Mouse (Mus musculus): ENCODE data around the gene Cd3eap. TPM values are rescaled to one million over a fixed set of nuclear protein-coding genes. Genes with fewer than 3 reads are reported as not detected.

Cd3eap gene
- total and polyA plus RNA-seq, 3 experiments: 14.4 to 36.9 (median 22.6) TPM

DNA sequence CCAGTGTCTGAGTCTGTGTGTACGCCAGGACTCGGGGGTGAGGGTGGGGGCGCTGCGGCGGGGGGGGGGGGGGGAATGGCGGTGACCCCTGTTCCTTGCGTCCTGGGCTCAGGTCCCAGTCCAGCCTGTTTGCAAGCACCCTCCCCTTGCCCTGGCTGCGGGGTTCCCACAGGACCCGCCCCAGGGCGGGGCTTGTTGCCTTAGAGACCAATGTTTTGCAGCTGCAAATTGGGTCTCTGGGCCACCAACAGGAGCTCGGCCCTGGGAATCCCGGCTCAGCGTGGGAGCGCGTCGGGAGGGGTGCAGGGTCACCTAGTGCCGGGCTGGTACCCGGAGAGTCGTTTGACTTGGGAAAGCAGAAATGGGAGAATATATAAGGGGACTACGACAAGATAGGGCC is 32.9 kb downstream of the Cd3eap start:
- Histone ChIP-seq H3K27ac (ENCODE audit: insufficient read depth, low read depth) (no peak overlapping the region), H3K79me2 (replicated peaks; ENCODE audit: control insufficient read depth, extremely low read depth, insufficient read depth, poor library complexity, severe bottlenecking) (no peaks in the 10 kb centered on the region), H3K27me3 (replicated peaks) (peaks cover 73% of the 10 kb centered on the region), H3K4me3 (replicated peaks in 1 of 3; ENCODE audit: low read depth in 2 of 3, low read length in 2 of 3, poor library complexity in 1 of 3) (no peak overlapping the region), H3K36me3 (replicated peaks in 1 of 2; ENCODE audit: control insufficient read depth in 1 of 2, insufficient read depth in 1 of 2, low read length in 1 of 2) (no peaks in the 10 kb centered on the region), H3K9ac (ENCODE audit: insufficient read depth, low read depth) (no peak overlapping the region), H3K4me1 (ENCODE audit: control insufficient read depth in 1 of 2, insufficient read depth in 2 of 2) (peaks cover 15 to 43% of the 10 kb centered on the region in 2 experiments), H3K4me2 (ENCODE audit: insufficient read depth, low read depth, poor library complexity, severe bottlenecking) (peak overlapping the region; percentile 67), H3K9me3 (replicated peaks; ENCODE audit: low read length) (peaks cover 22% of the 10 kb centered on the region)
- dilution Hi-C loops (cut with MboI; ENCODE audit: extremely low pct_ligation_motif_present, extremely low pct_unique_long_range_greater_than_20kb, low sequenced_read_pairs): no loop called here
- TF ChIP-seq JUND (conservative IDR thresholded peaks at IDR 0.05; ENCODE audit: low read depth, low read length) (no peak), POLR2A (IDR thresholded peaks at IDR 0.05; ENCODE audit: low read depth, low read length) (no peak)
- in situ Hi-C loops (cut with MboI; ENCODE audit: low pct_ligation_motif_present, low pct_unique_long_range_greater_than_20kb, low sequenced_read_pairs): no loop called here
- peak; percentile 77 for DNase-seq (ENCODE audit: extremely low read depth)

GRCm38 (mm10) chr7:19325262-19326199 is 33.8 kb downstream of the Cd3eap start:
- H3K36me3 ChIP-seq (replicated peaks in 1 of 2; ENCODE audit: control insufficient read depth in 1 of 2, insufficient read depth in 1 of 2, low read length in 1 of 2): no peaks in the 10 kb centered on the region
- peak overlapping the region; percentile 67 for H3K4me2 ChIP-seq (ENCODE audit: insufficient read depth, low read depth, poor library complexity, severe bottlenecking)
- peaks cover 25% of the 10 kb centered on the region for H3K9me3 ChIP-seq (replicated peaks; ENCODE audit: low read length)
- peak; percentile 90 for DNase-seq (ENCODE audit: extremely low read depth)
- in situ Hi-C loops (cut with MboI; ENCODE audit: low pct_ligation_motif_present, low pct_unique_long_range_greater_than_20kb, low sequenced_read_pairs): no loop called here
- no peak overlapping the region for H3K27ac ChIP-seq (ENCODE audit: insufficient read depth, low read depth)
- no peak overlapping the region for H3K9ac ChIP-seq (ENCODE audit: insufficient read depth, low read depth)
- H3K79me2 ChIP-seq (replicated peaks; ENCODE audit: control insufficient read depth, extremely low read depth, insufficient read depth, poor library complexity, severe bottlenecking): no peaks in the 10 kb centered on the region
- dilution Hi-C loops (cut with MboI; ENCODE audit: extremely low pct_ligation_motif_present, extremely low pct_unique_long_range_greater_than_20kb, low sequenced_read_pairs): no loop called here
- H3K27me3 ChIP-seq (replicated peaks): peaks cover 80% of the 10 kb centered on the region
- no peak overlapping the region for H3K4me3 ChIP-seq (replicated peaks in 1 of 3; ENCODE audit: low read depth in 2 of 3, low read length in 2 of 3, poor library complexity in 1 of 3)
- peaks cover 15 to 48% of the 10 kb centered on the region in 2 experiments for H3K4me1 ChIP-seq (ENCODE audit: control insufficient read depth in 1 of 2, insufficient read depth in 2 of 2)
- TF ChIP-seq IRF4 (IDR thresholded peaks at IDR 0.05; ENCODE audit: low read depth, low read length) (peak; percentile 91), JUND (conservative IDR thresholded peaks at IDR 0.05; ENCODE audit: low read depth, low read length) (peak; percentile 50; the same call in 1 of the 2 replicates), BHLHE40 (IDR thresholded peaks at IDR 0.05; ENCODE audit: low read depth, low read length) (peak; percentile 76), MEF2A (IDR thresholded peaks at IDR 0.05; ENCODE audit: borderline replicate concordance, low read depth, low read length) (peak; percentile 86), ETS1 (conservative IDR thresholded peaks at IDR 0.05; ENCODE audit: low read depth, low read length) (peak; percentile 84), ZMIZ1 (IDR thresholded peaks at IDR 0.05; ENCODE audit: low read depth, low read length) (no peak), MAX (IDR thresholded peaks at IDR 0.05; ENCODE audit: low read length) (peak; percentile 71), GABPA (IDR thresholded peaks at IDR 0.05; ENCODE audit: insufficient replicate concordance, low read depth, low read length) (no peak), ZNF384 (IDR thresholded peaks at IDR 0.05; ENCODE audit: low read depth, low read length) (peak; percentile 88), MYC (IDR thresholded peaks at IDR 0.05; ENCODE audit: low read depth, low read length) (peak; percentile 64; the same call in 1 of the 2 replicates), EP300 (IDR thresholded peaks at IDR 0.05; ENCODE audit: low read length) (peak; percentile 83), RCOR1 (conservative IDR thresholded peaks at IDR 0.05; ENCODE audit: low read depth, low read length) (0 out of 2 replicates have a peak, but pooled peaks have one; percentile 43), CHD1 (IDR thresholded peaks at IDR 0.05; ENCODE audit: low read depth, low read length) (no peak), CHD2 (IDR thresholded peaks at IDR 0.05; ENCODE audit: low read length) (peak; percentile 60; the same call in 1 of the 2 replicates), TCF12 (IDR thresholded peaks at IDR 0.05; ENCODE audit: low read depth, low read length) (peak; percentile 74; the same call in 1 of the 2 replicates)
